Mouse (Mus musculus) neural tube, embryonic 10.5 days (tissue): ENCODE data around the gene Gcm1.

Source experiments
- DNase-seq: peaks from one replicate; pipeline ENCODE4 v3.0.0-alpha.2; 2017; ENCODE audit warnings: low spot score; ENCODE audit errors: extremely low spot score

Gcm1 gene

DNA sequence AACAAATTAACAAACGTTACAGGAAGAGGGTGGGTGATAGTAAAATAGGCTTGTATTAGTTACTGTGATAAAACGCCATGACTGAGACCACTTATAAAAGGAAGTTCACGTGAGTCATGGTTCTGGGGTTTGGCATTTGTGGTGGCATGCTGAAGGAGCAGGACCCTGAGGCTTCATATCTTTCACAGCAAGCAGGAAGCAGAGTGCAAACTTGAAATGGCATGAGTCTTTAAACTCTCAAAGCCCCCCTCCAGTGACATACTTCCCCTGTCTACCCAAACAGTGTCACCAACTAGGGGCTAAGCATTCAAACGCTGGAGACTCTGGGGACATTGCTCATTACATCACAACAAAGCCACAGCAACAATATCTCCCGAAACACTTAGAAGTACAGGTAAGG, 49.2 kb downstream of the Gcm1 start:
- DNase-seq, result no peak

DNA sequence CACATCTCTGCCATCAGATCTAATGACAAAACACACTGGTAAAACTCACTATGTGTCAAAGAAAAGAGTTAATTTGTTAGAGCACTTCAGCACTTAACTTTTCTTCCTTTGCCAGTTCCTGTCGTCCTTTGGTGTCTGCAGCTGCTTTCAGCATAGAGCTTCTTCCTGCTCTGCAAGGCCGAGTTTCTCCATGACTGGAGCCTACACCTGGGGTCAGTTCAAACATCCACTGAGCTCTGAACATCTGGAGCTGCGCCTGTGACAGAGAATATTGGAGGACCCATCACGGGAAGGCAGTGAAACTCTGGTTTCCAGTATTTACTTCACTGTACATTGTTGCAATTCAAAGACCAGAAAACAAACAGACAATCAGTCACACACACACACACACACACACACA, 49.7 kb downstream of the Gcm1 start:
- no peak for DNase-seq

DNA sequence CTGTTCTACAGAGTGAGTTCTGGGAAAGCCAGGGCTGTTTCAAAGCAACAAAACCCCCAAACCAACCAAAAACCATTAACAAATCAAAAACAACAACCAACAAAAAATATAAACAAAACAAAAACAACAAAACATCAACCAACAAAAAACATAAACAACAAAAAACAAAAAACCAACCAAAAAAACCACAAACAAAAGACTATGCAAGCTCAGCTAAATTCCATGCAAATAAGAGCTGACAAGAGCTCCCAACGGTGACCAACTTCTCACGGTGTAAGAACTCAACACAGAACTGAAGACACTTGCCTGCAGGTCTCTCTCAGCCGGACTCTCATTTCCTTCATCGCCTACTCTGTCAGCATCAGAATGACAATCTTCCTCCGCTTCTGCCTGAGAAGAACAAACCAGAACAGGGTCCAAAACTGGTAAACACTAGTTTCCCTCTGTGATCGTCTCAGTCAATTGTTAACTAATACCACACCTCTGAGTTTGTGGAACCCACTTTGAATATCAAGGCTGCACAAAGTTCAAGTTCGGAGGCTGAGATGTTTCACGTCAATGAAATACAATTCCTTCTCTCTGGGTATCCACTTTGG, 52.3 kb downstream of the Gcm1 start:
- no peak for DNase-seq

DNA sequence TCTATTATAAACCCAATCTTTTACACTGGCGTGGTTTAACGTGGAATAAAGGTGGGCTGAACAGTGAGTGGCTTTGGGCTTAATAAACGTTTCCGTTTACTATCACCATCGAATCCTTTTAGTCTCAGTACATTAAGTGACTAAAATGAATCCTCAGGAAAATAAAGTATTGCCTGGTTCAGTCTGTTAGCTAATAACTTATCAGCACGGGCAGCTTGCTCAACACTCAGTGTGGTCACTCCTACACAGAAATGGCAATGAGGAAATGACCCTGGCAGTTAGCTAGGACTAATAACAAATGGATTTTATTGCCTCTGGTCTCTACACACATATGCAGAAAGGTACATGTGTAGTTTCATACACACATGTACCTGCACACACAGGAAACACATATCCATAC, 53.2 kb downstream of the Gcm1 start:
- no peak for DNase-seq

GRCm38 (mm10) chr9:78105501-78105932, 53.8 kb downstream of the Gcm1 start:
- no peak for DNase-seq

DNA sequence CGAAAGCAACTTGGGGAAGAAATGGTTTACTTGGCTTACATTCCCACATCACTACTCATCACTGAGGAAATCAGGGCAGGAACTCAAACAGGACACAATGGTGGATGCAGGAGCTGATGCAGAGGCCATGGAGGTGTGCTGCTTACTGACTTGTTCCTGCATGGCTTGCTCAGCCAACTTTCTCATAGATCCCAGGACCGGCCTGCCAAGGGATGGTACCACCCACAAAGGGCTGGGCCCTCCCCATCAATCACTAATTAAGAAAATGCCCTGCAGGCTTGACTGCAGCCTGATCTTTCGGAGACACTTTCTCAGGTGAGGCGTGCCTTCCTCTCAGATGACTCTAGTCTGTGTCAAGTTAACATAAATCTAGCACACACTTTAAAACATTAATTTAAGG, 55.1 kb downstream of the Gcm1 start:
- no peak for DNase-seq

DNA sequence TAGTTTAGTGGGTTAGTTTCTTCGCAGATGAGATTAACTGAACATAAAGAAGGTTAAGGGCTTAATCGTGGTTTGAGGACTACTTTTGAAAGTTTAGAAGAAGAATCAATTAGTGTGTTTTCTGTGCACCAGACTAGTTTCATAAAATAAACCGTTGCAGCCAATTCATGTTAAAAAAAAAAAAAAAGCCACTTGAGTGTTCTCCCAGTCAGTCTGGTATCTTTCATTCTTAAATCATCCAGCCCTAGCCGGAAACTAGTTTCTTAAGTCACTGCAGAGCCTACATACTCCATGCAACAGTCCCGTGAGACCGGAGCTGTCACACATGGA, 55.8 kb downstream of the Gcm1 start:
- no peak for DNase-seq

- peak; percentile 86 for DNase-seq
These were observed 56.4 kb downstream of the Gcm1 start for GRCm38 (mm10) chr9:78107912-78108795.

DNA sequence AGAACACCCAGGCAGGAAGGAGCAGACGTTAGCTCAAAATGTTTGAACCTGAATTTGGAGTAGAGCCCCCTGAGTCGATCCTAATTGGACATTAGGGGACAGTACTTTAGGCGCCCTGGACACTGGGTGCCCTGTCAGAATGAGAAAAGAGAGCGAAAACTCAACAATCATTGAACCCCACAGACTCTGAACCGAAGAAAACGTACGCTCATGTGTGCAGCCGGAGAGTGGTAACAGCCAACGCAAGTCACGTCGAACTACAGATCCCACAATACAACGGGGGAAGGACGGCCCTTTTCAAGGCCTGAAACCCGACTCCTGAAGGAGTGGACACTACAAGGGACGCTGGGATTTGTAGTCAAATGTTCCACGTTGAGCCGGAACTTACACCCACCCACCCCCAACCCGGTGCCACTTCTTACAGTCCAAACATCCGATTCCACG, 57.1 kb downstream of the Gcm1 start, which contains the start of the genes Fbxo9 and Ick:
TSS of gene Fbxo9 (minus strand) at position 270 of the 444 bp plus-strand sequence.
TSS of gene Ick (plus strand) at position 397 of the 444 bp plus-strand sequence.
- peak; percentile 85 for DNase-seq

DNA sequence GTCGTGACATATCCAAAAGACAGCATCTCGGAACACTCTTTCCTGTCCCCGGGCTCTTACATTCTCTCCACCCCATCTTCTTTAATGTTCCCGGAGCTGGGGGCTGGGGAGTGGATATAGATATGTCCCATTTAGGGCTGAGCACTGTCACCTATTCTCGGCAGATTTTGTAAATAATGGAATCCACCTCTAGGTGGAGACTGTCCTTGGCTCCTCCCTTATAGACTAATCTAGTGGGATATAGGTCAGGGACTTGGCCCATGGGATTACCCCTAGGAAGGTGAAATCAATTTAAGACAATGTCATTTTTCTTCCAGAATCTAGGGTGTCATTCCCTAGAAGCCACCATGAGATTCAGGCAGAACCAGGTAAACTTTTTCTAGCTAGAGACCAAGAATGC, 57.9 kb downstream of the Gcm1 start:
- DNase-seq, result no peak

DNA sequence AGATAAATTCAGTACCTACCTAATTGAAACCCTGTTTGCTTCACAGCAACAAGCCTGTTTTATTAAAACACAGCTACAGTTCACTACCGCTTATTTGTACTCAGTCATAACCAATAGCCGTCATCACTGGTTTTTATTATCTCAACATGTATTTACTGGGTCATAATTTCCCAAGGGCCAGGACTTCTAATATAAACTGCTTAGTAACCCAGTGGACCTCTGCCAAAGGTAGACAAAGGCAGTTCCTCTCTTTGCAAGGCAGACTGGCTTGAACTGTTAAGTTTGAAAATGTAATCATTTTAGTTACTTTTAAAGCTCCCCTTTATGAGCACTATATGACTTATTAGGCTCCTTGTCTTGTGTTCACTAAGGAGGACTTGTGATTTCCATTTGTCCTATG, 59.7 kb downstream of the Gcm1 start:
- DNase-seq, result no peak

GRCm38 (mm10) chr9:78112770-78113537, 61.2 kb downstream of the Gcm1 start:
- DNase-seq, result peak; percentile 94

DNA sequence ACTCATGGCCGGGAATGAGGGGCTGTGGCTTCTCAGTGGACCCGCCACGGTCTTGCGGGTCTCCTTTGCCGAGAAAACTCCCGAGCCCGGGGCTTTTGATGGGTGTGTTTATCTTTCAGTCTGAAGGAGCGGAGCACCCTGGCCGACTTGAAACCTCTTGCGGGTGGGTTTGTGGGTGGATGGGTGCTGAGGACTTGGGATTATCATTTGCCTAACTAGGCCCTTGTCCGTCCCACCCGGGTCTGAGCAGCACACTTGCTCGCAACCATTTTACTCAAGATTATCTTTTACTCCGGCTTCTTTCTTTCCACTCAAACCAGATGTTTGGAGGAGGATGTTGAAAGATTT, 61.8 kb downstream of the Gcm1 start:
- DNase-seq, result no peak
